ENCODE assay signal across 8 mouse cellular contexts in the genomic region with DNA sequence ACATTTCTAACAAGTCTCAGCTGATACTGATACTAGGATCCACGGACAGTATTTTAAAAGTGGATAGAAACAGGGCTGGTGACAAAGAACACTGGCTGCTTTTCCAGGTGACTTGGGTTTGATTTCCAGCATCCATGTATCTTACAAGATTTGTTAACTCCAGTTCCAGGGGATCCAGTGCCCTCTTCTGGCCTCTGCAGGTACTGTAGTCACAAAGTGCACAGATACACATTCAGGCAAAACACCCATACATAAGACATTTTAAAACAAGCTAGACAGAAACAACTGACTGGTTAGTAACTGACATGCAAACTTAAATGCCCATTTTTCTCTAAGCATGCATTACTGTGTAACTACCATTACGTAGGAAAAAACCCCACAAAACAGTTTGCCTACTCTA. TPM values are rescaled to one million over a fixed set of nuclear protein-coding genes. Genes with fewer than 3 reads are reported as not detected.
A peak's percentile ranks its signal among the peaks of the same experiment; 100 is the strongest.
DNase-seq lines count a peak whose midpoint lies in the region; ATAC-seq and TF ChIP-seq lines count a peak whose summit lies in the region.

No protein-coding gene starts in this region.

- no peak overlapping the region for H3K9ac ChIP-seq in neural tube, embryonic 14.5 days (replicated peaks; ENCODE audit: low read depth, low read length)

- H3K27me3 ChIP-seq in cerebellum, adult 2 months (ENCODE audit: control insufficient read depth, insufficient read depth, low read length), result no peaks in the 10 kb centered on the region
- H3K27me3 ChIP-seq in megakaryocyte, embryonic 14.5 days (replicated peaks), result peaks cover 17% of the 10 kb centered on the region
- no peaks in the 10 kb centered on the region for H3K27me3 ChIP-seq in neural tube, embryonic 14.5 days (ENCODE audit: control insufficient read depth, insufficient read depth, low read length)

- TF ChIP-seq POLR2A in cerebellum, adult 2 months (IDR thresholded peaks at IDR 0.05; ENCODE audit: borderline replicate concordance, insufficient read depth, low read length), result no peak

- peak; percentile 34; the same call in 1 of the 2 replicates for TF ChIP-seq CTCF in cerebellum, adult 2 months (IDR thresholded peaks at IDR 0.05; ENCODE audit: borderline replicate concordance, insufficient read depth, low read depth, low read length)

- no peak for DNase-seq in cerebellum, adult 2 months
- DNase-seq in embryo, embryonic 9.5 days (ENCODE audit: extremely low spot score), result peak; percentile 41
- DNase-seq in kidney, postnatal 36 days, result peak; percentile 53 to 73

- no peak overlapping the region for H3K27ac ChIP-seq in cerebellum, adult 2 months (ENCODE audit: insufficient read depth, low read length)
- H3K27ac ChIP-seq in neural tube, embryonic 14.5 days (ENCODE audit: low read depth, low read length), result no peak overlapping the region

- no peak for ATAC-seq in cerebellum, adult (ENCODE audit: insufficient number of reproducible peaks, low FRiP score, low TSS enrichment)
- ATAC-seq in megakaryocyte, adult 5-6 weeks (ENCODE audit: poor library complexity, severe bottlenecking), result no peak
- ATAC-seq in neural tube, embryonic 14.5 days (ENCODE audit: low read depth), result no peak
- no peak for ATAC-seq in frontal cortex, adult (ENCODE audit: low TSS enrichment)

- 90% methylated on average over 2 of the region's 2 CpGs for whole genome bisulfite sequencing in cerebellum, adult 2 months
- 92% methylated on average over 2 of the region's 2 CpGs for WGBS in neural tube, embryonic 14.5 days

- H3K4me3 ChIP-seq in cerebellum, adult 2 months (replicated peaks; ENCODE audit: insufficient read depth, low read depth, low read length), result no peak overlapping the region
- H3K4me3 ChIP-seq in megakaryocyte, embryonic 14.5 days (replicated peaks), result peak overlapping the region; percentile 99
- peak overlapping the region; percentile 78; the same call in 1 of the 2 replicates for H3K4me3 ChIP-seq in neural tube, embryonic 14.5 days (ENCODE audit: low read depth, low read length)

- H3K36me3 ChIP-seq in megakaryocyte, embryonic 14.5 days (replicated peaks; ENCODE audit: low read length), result peaks cover 31% of the 10 kb centered on the region
- H3K36me3 ChIP-seq in neural tube, embryonic 14.5 days (ENCODE audit: control insufficient read depth, insufficient read depth, low read length), result peaks cover 11% of the 10 kb centered on the region; the same call in 1 of the 2 replicates

- no peak overlapping the region for H3K4me2 ChIP-seq in neural tube, embryonic 14.5 days (ENCODE audit: low read depth, low read length)

- no peaks in the 10 kb centered on the region for H3K9me3 ChIP-seq in megakaryocyte, embryonic 14.5 days
- no peaks in the 10 kb centered on the region for H3K9me3 ChIP-seq in neural tube, embryonic 14.5 days (ENCODE audit: control insufficient read depth, low read length)

- H3K4me1 ChIP-seq in cerebellum, adult 2 months (ENCODE audit: control insufficient read depth, insufficient read depth, low read length), result peaks cover 7% of the 10 kb centered on the region; the same call in 1 of the 2 replicates
- H3K4me1 ChIP-seq in megakaryocyte, embryonic 14.5 days, result peaks cover 27% of the 10 kb centered on the region
- peaks cover 11% of the 10 kb centered on the region; the same call in 1 of the 2 replicates for H3K4me1 ChIP-seq in neural tube, embryonic 14.5 days (ENCODE audit: control insufficient read depth, insufficient read depth, low read length)

RNA-seq across cellular contexts. Expression of gene Sec24c, which starts 1.1 kb away (rescaled TPM):
- 93.3 and 116 TPM in 2 replicates for polyA plus RNA-seq in cerebellum, adult 2 months (2012; rRNA removed)
- polyA plus RNA-seq in megakaryocyte, embryonic 14.5 days (2012; ENCODE audit: insufficient read depth, low replicate concordance), result 49.1 and 52.5 TPM in 2 replicates
- total RNA-seq in megakaryocyte, adult 5-6 weeks (2015), result 34.2 and 48.4 TPM in 2 replicates
- total RNA-seq in megakaryocyte, adult 5-6 weeks (2017), result 69.7 and 90.0 TPM in 2 replicates
- 74.4 and 87.0 TPM in 2 replicates for polyA plus RNA-seq in neural tube, embryonic 14.5 days (2014; fragmentation: Nextera tagmentation; extraction: Ambion mirVana)

RNA-seq across cellular contexts. Expression of gene Synpo2l, which starts 4.8 kb away (rescaled TPM):
- polyA plus RNA-seq in cerebellum, adult 2 months (2012; rRNA removed), result 0.08 and 0.13 TPM in 2 replicates
- 0.23 and 0.74 TPM in 2 replicates for polyA plus RNA-seq in megakaryocyte, embryonic 14.5 days (2012; ENCODE audit: insufficient read depth, low replicate concordance)
- 0.07 TPM in 1 of 2 replicates, not detected in the other for total RNA-seq in megakaryocyte, adult 5-6 weeks (2015)
- total RNA-seq in megakaryocyte, adult 5-6 weeks (2017), result not detected in 2 replicates
- 0.19 and 0.23 TPM in 2 replicates for polyA plus RNA-seq in neural tube, embryonic 14.5 days (2014; fragmentation: Nextera tagmentation; extraction: Ambion mirVana)

RNA-seq across cellular contexts. Expression of gene Myoz1, which starts 16.6 kb away (rescaled TPM):
- not detected in 2 replicates for polyA plus RNA-seq in cerebellum, adult 2 months (2012; rRNA removed)
- polyA plus RNA-seq in megakaryocyte, embryonic 14.5 days (2012; ENCODE audit: insufficient read depth, low replicate concordance), result not detected in 2 replicates
- 0.76 TPM in 1 of 2 replicates, not detected in the other for total RNA-seq in megakaryocyte, adult 5-6 weeks (2015)
- 0.51 TPM in 1 of 2 replicates, not detected in the other for total RNA-seq in megakaryocyte, adult 5-6 weeks (2017)
- polyA plus RNA-seq in neural tube, embryonic 14.5 days (2014; fragmentation: Nextera tagmentation; extraction: Ambion mirVana), result 0.31 TPM in 1 of 2 replicates, not detected in the other

RNA-seq across cellular contexts. Expression of gene Fut11, which starts 21.8 kb away (rescaled TPM):
- 15.9 and 17.1 TPM in 2 replicates for polyA plus RNA-seq in cerebellum, adult 2 months (2012; rRNA removed)
- 8.5 and 13.9 TPM in 2 replicates for polyA plus RNA-seq in megakaryocyte, embryonic 14.5 days (2012; ENCODE audit: insufficient read depth, low replicate concordance)
- 9.1 and 12.5 TPM in 2 replicates for total RNA-seq in megakaryocyte, adult 5-6 weeks (2015)
- 4.9 and 6.5 TPM in 2 replicates for total RNA-seq in megakaryocyte, adult 5-6 weeks (2017)
- 20.0 and 30.6 TPM in 2 replicates for polyA plus RNA-seq in neural tube, embryonic 14.5 days (2014; fragmentation: Nextera tagmentation; extraction: Ambion mirVana)

RNA-seq across cellular contexts. Expression of gene Chchd1, which starts 29.8 kb away (rescaled TPM):
- polyA plus RNA-seq in cerebellum, adult 2 months (2012; rRNA removed), result 109 and 115 TPM in 2 replicates
- 4.5 and 7.2 TPM in 2 replicates for polyA plus RNA-seq in megakaryocyte, embryonic 14.5 days (2012; ENCODE audit: insufficient read depth, low replicate concordance)
- 94.2 and 107 TPM in 2 replicates for total RNA-seq in megakaryocyte, adult 5-6 weeks (2015)
- 86.5 and 86.8 TPM in 2 replicates for total RNA-seq in megakaryocyte, adult 5-6 weeks (2017)
- 172 and 195 TPM in 2 replicates for polyA plus RNA-seq in neural tube, embryonic 14.5 days (2014; fragmentation: Nextera tagmentation; extraction: Ambion mirVana)

Comparison
In these comparisons a context has a peak if more than half of its experiments do, and no peak if none do; other contexts are left out.
1. DNase-seq: peak in embryo, embryonic 9.5 days (single experiment) and kidney, postnatal 36 days (2 of 2); none in cerebellum, adult 2 months (0 of 2).